Mouse (Mus musculus) ES-E14 (cell line): Measurements from ENCODE around the gene Amdhd1. TPM values are rescaled to one million over a fixed set of nuclear protein-coding genes. Genes with fewer than 3 reads are reported as not detected.

Experiments used
- DNase-seq: peaks from one replicate; pipeline ENCODE4 v3.0.0-alpha.2; 2013; ENCODE audit warnings: low read depth, low spot score
- H3K27ac ChIP-seq: 2 replicates; pipeline ENCODE4 v1.5.1; 2012; ENCODE audit warnings: low read depth, mild to moderate bottlenecking, low read length, moderate library complexity, mixed read lengths; ENCODE audit not compliant: poor library complexity, insufficient read depth, severe bottlenecking
- H3K36me3 ChIP-seq: 2 replicates; pipeline ENCODE4 v1.6.1; 2012; ENCODE audit warnings: mild to moderate bottlenecking, low read length, moderate library complexity, mixed read lengths; ENCODE audit not compliant: control insufficient read depth, poor library complexity, insufficient read depth, severe bottlenecking
- H3K4me1 ChIP-seq, 2 experiments: fragments of 150-350 bp in 1 of 2; sonication (generic) in 1 of 2; 2 replicates each; pipeline ENCODE4 v1.6.1; 2012; ENCODE audit warnings: low read length in 2 of 2, mild to moderate bottlenecking in 1 of 2, mixed read lengths in 1 of 2; ENCODE audit not compliant: control insufficient read depth in 2 of 2, insufficient read depth in 2 of 2, poor library complexity in 1 of 2
- H3K4me3 ChIP-seq, 2 experiments: fragments of 150-350 bp in 1 of 2; sonication (generic) in 1 of 2; 2 replicates each; pipeline ENCODE4 v1.5.1; 2012; ENCODE audit warnings: low read length in 2 of 2, low read depth in 1 of 2, mild to moderate bottlenecking in 1 of 2, mixed read lengths in 1 of 2; ENCODE audit not compliant: insufficient read depth in 1 of 2, poor library complexity in 1 of 2, severe bottlenecking in 1 of 2
- H3K9ac ChIP-seq: 2 replicates; pipeline ENCODE4 v1.6.1; 2012; ENCODE audit warnings: low read depth, mild to moderate bottlenecking, low read length, mixed read lengths; ENCODE audit not compliant: poor library complexity, insufficient read depth, severe bottlenecking
- H3K9me3 ChIP-seq: fragments of 150-350 bp; sonication (generic); 2 replicates; pipeline ENCODE4 v1.6.1; 2012; ENCODE audit warnings: low read depth, mild to moderate bottlenecking, low read length; ENCODE audit not compliant: control insufficient read depth, insufficient read depth
- CHD2 ChIP-seq: IDR thresholded peaks from 2 replicates; pipeline ENCODE4 v1.6.1; 2014; ENCODE audit warnings: mild to moderate bottlenecking, low read depth, low read length, inconsistent platforms
- HCFC1 ChIP-seq: IDR thresholded peaks from 2 replicates; pipeline ENCODE4 v1.6.1; 2012; ENCODE audit warnings: low read length, inconsistent platforms, borderline replicate concordance; ENCODE audit not compliant: insufficient read depth
- MAFK ChIP-seq: IDR thresholded peaks from 2 replicates; pipeline ENCODE4 v1.6.1; 2014; ENCODE audit warnings: mild to moderate bottlenecking, low read depth, low read length, inconsistent platforms; ENCODE audit not compliant: insufficient read depth
- ZC3H11A ChIP-seq: IDR thresholded peaks from 2 replicates; pipeline ENCODE4 v1.6.1; 2012; ENCODE audit warnings: low read depth, mild to moderate bottlenecking, inconsistent platforms, low read length, borderline replicate concordance
- ZNF384 ChIP-seq: IDR thresholded peaks from 2 replicates; pipeline ENCODE4 v1.6.1; 2012; ENCODE audit warnings: low read depth, low read length, inconsistent platforms
- in situ Hi-C, 2 experiments: fragments of 600-800 bp; cut with MboI; formaldehyde crosslinking; loops; one replicate each; pipeline ENCODE4 v1.15.1; 2025; ENCODE audit warnings: low sequenced_read_pairs in 2 of 2, inconsistent platforms in 1 of 2; ENCODE audit not compliant: unreplicated experiment in 2 of 2
- total RNA-seq: library from RNA; depleted of rRNA; stranded (reverse); fragments of 300-350 nt; gene quantifications from 2 replicates; pipeline ENCODE4 v1.2.3, GENCODE M21; 2012

Amdhd1 gene
- total RNA-seq, 1 experiment = 0.40 TPM

- in situ Hi-C loops = no loop called here
- no peak for DNase-seq
- no peak overlapping the region for H3K4me3 ChIP-seq
- H3K9ac ChIP-seq = no peak overlapping the region
- H3K4me1 ChIP-seq = no peaks in the 10 kb centered on the region
- H3K27ac ChIP-seq = no peak overlapping the region
- TF ChIP-seq CHD2 = peak; percentile 92
- no peak for TF ChIP-seq ZC3H11A
- no peaks in the 10 kb centered on the region for H3K9me3 ChIP-seq
- no peaks in the 10 kb centered on the region for H3K36me3 ChIP-seq
Measured at GRCm38 (mm10) chr10:93519159-93519558, 20.7 kb downstream of the Amdhd1 start.

GRCm38 (mm10) chr10:93518620-93519019 lies 21.2 kb downstream of the Amdhd1 start:
- TF ChIP-seq ZC3H11A (no peak), CHD2 (no peak), ZNF384 (no peak), HCFC1 (no peak), MAFK (no peak)
- no peaks in the 10 kb centered on the region for H3K9me3 ChIP-seq
- in situ Hi-C loops = no loop called here

GRCm38 (mm10) chr10:93518186-93518585 lies 21.6 kb downstream of the Amdhd1 start:
- H3K4me3 ChIP-seq = no peak overlapping the region
- no peaks in the 10 kb centered on the region for H3K9me3 ChIP-seq
- H3K9ac ChIP-seq = no peak overlapping the region
- TF ChIP-seq ZNF384 (no peak), HCFC1 (no peak), ZC3H11A (no peak), CHD2 (no peak), MAFK (no peak)
- H3K4me1 ChIP-seq = no peaks in the 10 kb centered on the region
- no peaks in the 10 kb centered on the region for H3K36me3 ChIP-seq
- no peak for DNase-seq
- in situ Hi-C loops = no loop called here
- no peak overlapping the region for H3K27ac ChIP-seq

More at GRCm38 (mm10) chr10:93518620-93519019, 21.2 kb downstream of the Amdhd1 start:
- Histone ChIP-seq H3K27ac (no peak overlapping the region), H3K4me1 (no peaks in the 10 kb centered on the region), H3K4me3 (no peak overlapping the region), H3K36me3 (no peaks in the 10 kb centered on the region), H3K9ac (no peak overlapping the region)
- no peak for DNase-seq

- no peak for TF ChIP-seq MAFK
- TF ChIP-seq ZNF384 = no peak
- no peak for TF ChIP-seq CHD2
- no peak for TF ChIP-seq ZC3H11A
- no peak for TF ChIP-seq HCFC1
- no peaks in the 10 kb centered on the region for H3K4me1 ChIP-seq
- no peak overlapping the region for H3K9ac ChIP-seq
- H3K36me3 ChIP-seq = no peaks in the 10 kb centered on the region
- no peak overlapping the region for H3K4me3 ChIP-seq
- no peak overlapping the region for H3K27ac ChIP-seq
- no peak for DNase-seq
- H3K9me3 ChIP-seq = no peaks in the 10 kb centered on the region
- in situ Hi-C loops = no loop called here
Measured at GRCm38 (mm10) chr10:93517754-93518153, 22.1 kb downstream of the Amdhd1 start.

- Histone ChIP-seq H3K4me3 (no peak overlapping the region), H3K4me1 (no peaks in the 10 kb centered on the region), H3K9me3 (no peaks in the 10 kb centered on the region), H3K36me3 (no peaks in the 10 kb centered on the region), H3K9ac (no peak overlapping the region), H3K27ac (no peak overlapping the region)
- no peak for DNase-seq
- TF ChIP-seq HCFC1 = no peak
- in situ Hi-C loops = no loop called here
Measured at GRCm38 (mm10) chr10:93515927-93516326, 23.9 kb downstream of the Amdhd1 start.
